Mouse (Mus musculus) G1E (cell line): ENCODE results near the gene Rmnd5a. TPM values are rescaled to one million over a fixed set of nuclear protein-coding genes. Genes with fewer than 3 reads are reported as not detected.

Experiments
- ATAC-seq: 2 replicates; pipeline ENCODE4 v1.8.0; 2016; ENCODE audit warnings: mild to moderate bottlenecking; ENCODE audit not compliant: insufficient number of reproducible peaks, poor library complexity, low FRiP score, severe bottlenecking; ENCODE audit errors: extremely low read depth
- DNase-seq: peaks from one replicate; pipeline ENCODE4 v3.0.0; 2012; ENCODE audit warnings: low spot score
- H3K27me3 ChIP-seq: 2 replicates; pipeline ENCODE4 v1.6.1; 2012; ENCODE audit warnings: mild to moderate bottlenecking, low read length, inconsistent platforms; ENCODE audit not compliant: insufficient read depth
- H3K36me3 ChIP-seq: replicated peaks from 2 replicates; pipeline ENCODE3; 2012; ENCODE audit warnings: mild to moderate bottlenecking, inconsistent platforms
- H3K4me1 ChIP-seq: 2 replicates; pipeline ENCODE4 v1.6.1; 2012; ENCODE audit warnings: low read depth, low read length, inconsistent platforms, mixed read lengths; ENCODE audit not compliant: insufficient read depth
- H3K4me3 ChIP-seq: 2 replicates; pipeline ENCODE4 v1.5.1; 2012; ENCODE audit warnings: low read depth, mild to moderate bottlenecking, inconsistent platforms, low read length, moderate library complexity, mixed read lengths
- H3K9me3 ChIP-seq: replicated peaks from 2 replicates; pipeline ENCODE4 v1.6.1; 2012; ENCODE audit warnings: inconsistent platforms
- CTCF ChIP-seq: IDR thresholded peaks from 2 replicates; pipeline ENCODE4 v1.5.1; 2012; ENCODE audit warnings: low read depth, low read length, inconsistent platforms, mixed read lengths
- GATA1 ChIP-seq: IDR thresholded peaks from 2 replicates; pipeline ENCODE4 v1.6.1; 2012; ENCODE audit warnings: borderline replicate concordance, low read length, inconsistent platforms, mixed read lengths
- GATA2 ChIP-seq: IDR thresholded peaks from 2 replicates; pipeline ENCODE4 v1.6.1; 2012; ENCODE audit warnings: low read depth, low read length, inconsistent platforms, borderline replicate concordance
- POLR2AphosphoS5 ChIP-seq: IDR thresholded peaks from 2 replicates; pipeline ENCODE4 v1.6.1; 2012; ENCODE audit warnings: low read depth, low read length, inconsistent platforms; ENCODE audit not compliant: insufficient replicate concordance
- TAL1 ChIP-seq: conservative IDR thresholded peaks from 2 replicates; pipeline ENCODE4 v1.6.1; 2012; ENCODE audit warnings: low read depth, low read length, inconsistent platforms, mixed read lengths
- polyA plus RNA-seq: library from polyadenylated mRNA; stranded (reverse); fragments of >175 nt; gene quantifications from 2 replicates; pipeline ENCODE4 v1.2.3, GENCODE M21; 2012
- total RNA-seq, 2 experiments: library from RNA; stranded (forward) in 1 of 2; stranded (reverse) in 1 of 2; fragments of 200-1000 nt in 1 of 2; fragments of >200 nt in 1 of 2; fragmentation: Nextera tagmentation in 1 of 2; gene quantifications; 2 replicates each; pipeline ENCODE4 v1.2.3; 2014 to 2017

Rmnd5a gene
- total and polyA plus RNA-seq, 3 experiments = 7.4 to 89.4 (median 65.9) TPM

DNA sequence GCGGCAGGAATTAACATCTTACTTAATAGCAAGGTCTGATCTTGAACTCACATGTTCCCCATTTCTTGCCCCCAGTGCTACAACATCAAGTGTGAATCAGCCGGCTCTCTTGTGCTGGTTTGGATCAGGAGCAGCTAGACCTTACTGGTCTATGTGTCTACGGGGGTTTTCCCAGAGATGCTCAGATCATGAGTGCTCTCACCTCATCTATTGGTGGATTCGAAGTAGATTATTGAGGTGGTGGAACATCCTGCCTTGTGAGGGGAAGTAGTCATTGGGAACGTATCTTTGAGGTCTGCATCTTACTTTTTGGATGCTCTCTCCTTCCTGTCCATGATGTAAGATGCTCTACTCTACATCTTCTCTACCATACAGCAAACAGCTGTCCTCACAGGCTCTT lies 58.8 kb downstream of the Rmnd5a start:
- ATAC-seq (no peak), DNase-seq (no peak)
- TF ChIP-seq POLR2AphosphoS5 (no peak), GATA1 (no peak), CTCF (no peak), GATA2 (no peak), TAL1 (no peak)
- peaks cover 8% of the 10 kb centered on the region; the same call in 1 of the 2 replicates for H3K27me3 ChIP-seq
- no peaks in the 10 kb centered on the region for H3K4me1 ChIP-seq
- no peak overlapping the region for H3K4me3 ChIP-seq
- H3K9me3 ChIP-seq = no peaks in the 10 kb centered on the region
- no peaks in the 10 kb centered on the region for H3K36me3 ChIP-seq

DNA sequence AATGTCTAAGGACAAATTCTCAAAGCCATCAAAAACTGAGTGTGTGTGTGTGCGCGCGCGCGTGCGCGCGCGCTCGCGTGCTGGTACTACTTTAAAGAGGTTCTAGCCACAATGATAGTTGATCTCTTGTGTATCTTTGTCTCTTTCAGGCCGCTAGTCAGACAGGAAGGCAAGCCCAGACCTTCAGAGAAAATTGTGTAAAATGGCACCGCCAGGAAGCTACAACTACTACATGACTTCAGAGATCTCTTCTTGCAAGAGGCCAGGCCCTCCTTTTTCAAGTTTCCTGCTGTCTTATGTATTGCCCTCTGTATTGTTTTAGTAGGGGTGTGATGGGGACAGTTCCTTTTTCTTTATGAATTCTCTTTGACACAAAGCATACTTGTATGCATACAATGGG lies 63.7 kb downstream of the Rmnd5a start:
- TF ChIP-seq TAL1 (no peak), GATA2 (no peak), POLR2AphosphoS5 (no peak), CTCF (no peak), GATA1 (no peak)
- H3K4me3 ChIP-seq = no peak overlapping the region
- DNase-seq = no peak
- H3K9me3 ChIP-seq = no peaks in the 10 kb centered on the region
- no peaks in the 10 kb centered on the region for H3K36me3 ChIP-seq
- no peak for ATAC-seq
- peaks cover 22% of the 10 kb centered on the region for H3K27me3 ChIP-seq
- H3K4me1 ChIP-seq = no peaks in the 10 kb centered on the region

DNA sequence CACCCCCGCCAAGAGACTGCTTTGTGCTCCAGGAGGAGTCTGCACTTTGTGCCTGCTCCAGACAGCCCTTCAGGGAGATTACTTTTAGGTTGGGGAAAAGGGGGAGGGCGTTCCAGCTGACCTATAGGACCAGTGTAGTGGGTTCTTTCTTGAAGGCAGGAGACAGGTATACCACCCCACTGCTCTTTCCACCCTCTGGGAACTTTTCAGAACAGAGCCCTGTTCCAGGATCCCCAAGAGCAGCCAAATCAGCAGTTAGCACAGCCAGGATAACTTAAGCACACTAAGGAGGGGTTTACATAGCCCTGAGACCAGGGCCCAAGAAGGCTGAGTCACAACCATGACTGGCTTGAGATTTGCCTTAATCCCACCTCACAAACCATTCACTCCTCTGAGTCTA lies 65.5 kb downstream of the Rmnd5a start:
- Histone ChIP-seq H3K9me3 (no peaks in the 10 kb centered on the region), H3K36me3 (no peaks in the 10 kb centered on the region), H3K27me3 (peaks cover 18% of the 10 kb centered on the region), H3K4me1 (no peaks in the 10 kb centered on the region), H3K4me3 (no peak overlapping the region)
- ATAC-seq (no peak), DNase-seq (no peak)
- TF ChIP-seq POLR2AphosphoS5 (no peak), GATA1 (no peak), TAL1 (no peak), GATA2 (no peak), CTCF (no peak)

DNA sequence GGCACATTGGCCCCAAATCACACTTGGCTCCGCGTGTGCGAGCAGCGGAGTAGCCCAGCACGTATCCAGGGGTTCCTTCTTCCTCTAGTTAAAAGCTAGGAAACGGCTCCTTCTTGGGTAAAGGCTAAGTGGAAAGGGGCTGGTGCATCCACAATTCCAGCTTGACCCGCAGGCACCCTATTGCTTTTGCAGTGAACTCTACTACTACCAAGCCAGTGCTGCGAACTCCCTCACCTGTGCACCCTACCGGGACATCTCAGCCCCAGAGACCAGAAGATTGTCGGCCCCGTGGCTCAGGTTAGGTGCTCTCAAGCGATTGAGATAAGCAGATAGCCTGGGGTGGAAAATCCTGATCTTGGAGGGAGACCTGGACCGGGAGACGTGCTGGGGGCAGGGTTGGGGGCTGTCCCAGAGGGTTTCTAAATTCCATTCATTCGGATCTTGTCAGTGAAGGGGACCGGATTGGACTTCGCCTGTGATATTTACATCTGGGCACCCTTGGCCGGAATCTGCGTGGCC lies 66.1 kb downstream of the Rmnd5a start:
- no peaks in the 10 kb centered on the region for H3K9me3 ChIP-seq
- no peaks in the 10 kb centered on the region for H3K4me1 ChIP-seq
- peaks cover 14% of the 10 kb centered on the region for H3K27me3 ChIP-seq
- no peak overlapping the region for H3K4me3 ChIP-seq
- ATAC-seq (no peak), DNase-seq (no peak)
- TF ChIP-seq TAL1 (no peak), POLR2AphosphoS5 (no peak), GATA1 (no peak), GATA2 (no peak), CTCF (no peak)
- H3K36me3 ChIP-seq = no peaks in the 10 kb centered on the region

DNA sequence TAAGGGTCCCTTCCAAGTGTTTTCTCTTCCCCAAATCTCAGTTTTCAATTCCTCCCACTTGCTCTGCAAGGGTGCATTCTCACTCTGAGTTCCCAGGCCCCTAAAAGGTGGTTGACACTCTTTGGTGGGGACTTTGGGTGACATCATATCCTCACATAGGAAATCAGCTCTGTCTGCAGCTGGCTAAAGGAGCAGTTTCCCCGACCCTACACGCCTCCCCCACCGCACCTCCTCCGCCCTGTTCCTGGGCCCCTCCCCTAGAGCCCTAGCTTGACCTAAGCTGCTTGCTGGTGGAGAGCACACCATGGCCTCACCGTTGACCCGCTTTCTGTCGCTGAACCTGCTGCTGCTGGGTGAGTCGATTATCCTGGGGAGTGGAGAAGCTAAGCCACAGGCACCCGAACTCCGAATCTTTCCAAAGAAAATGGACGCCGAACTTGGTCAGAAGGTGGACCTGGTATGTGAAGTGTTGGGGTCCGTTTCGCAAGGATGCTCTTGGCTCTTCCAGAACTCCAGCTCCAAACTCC lies 67.1 kb downstream of the Rmnd5a start, which contains the start of gene Cd8a:
TSS of gene Cd8a (plus strand) at position 179 of the 527 bp plus-strand sequence.
- ATAC-seq = no peak
- Histone ChIP-seq H3K27me3 (peaks cover 14% of the 10 kb centered on the region), H3K36me3 (no peaks in the 10 kb centered on the region), H3K4me1 (no peaks in the 10 kb centered on the region), H3K9me3 (no peaks in the 10 kb centered on the region), H3K4me3 (no peak within 1 kb of the TSS)
- no peak for TF ChIP-seq GATA1
- no peak for TF ChIP-seq GATA2
- TF ChIP-seq POLR2AphosphoS5 = no peak
- TF ChIP-seq TAL1 = no peak
- DNase-seq = no peak

DNA sequence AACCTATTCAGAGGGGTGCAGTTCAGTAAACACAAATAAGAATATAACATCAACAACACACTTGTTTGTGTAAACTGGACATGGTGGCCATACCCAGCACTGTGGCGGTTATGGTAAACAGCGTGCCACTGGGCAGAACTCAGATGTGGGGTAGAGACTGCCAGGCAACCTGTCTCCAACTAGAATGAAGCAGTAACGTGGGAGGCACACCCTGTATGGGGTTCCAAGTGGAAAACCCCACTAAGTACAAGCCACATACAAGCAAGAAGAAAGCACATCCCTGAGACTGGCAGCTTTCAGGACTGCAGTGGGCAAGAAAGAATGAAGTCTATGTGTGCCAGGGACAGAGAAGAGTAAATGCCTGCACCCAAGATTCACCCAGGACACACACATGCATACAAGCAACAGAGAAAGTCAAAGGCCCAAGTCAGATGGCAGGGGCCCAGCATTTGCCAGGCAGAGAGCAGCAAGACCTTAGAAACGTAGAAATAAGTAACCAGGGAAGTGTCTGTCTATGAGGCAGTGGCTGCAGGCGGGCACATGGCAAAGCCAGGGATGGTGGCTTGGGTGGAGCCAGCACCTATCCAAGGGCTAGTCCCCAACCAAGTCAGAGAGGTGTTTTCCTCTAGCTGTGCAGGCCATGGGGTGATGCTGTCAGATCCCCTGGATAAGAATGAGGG lies 68.3 kb downstream of the Rmnd5a start:
- no peak for ATAC-seq
- no peaks in the 10 kb centered on the region for H3K4me1 ChIP-seq
- H3K9me3 ChIP-seq = no peaks in the 10 kb centered on the region
- peaks cover 14% of the 10 kb centered on the region for H3K27me3 ChIP-seq
- no peak overlapping the region for H3K4me3 ChIP-seq
- no peak for DNase-seq
- TF ChIP-seq POLR2AphosphoS5 (no peak), GATA1 (no peak)
- no peaks in the 10 kb centered on the region for H3K36me3 ChIP-seq
